In genomic region chr9:41890273-41891141, GRCm38 (mm10) we compare ENCODE assay signal across 8 mouse cellular contexts.
DNase-seq lines count a peak whose midpoint lies in the region; ATAC-seq and TF ChIP-seq lines count a peak whose summit lies in the region.

No protein-coding gene starts in this region.

- peak; percentile 21; the same call in 1 of the 2 replicates for TF ChIP-seq CTCF in heart, adult 2 months (IDR thresholded peaks at IDR 0.05)

- H3K4me3 ChIP-seq in brown adipose tissue, adult 24 weeks (ENCODE audit: insufficient read depth, low read depth, low read length) = peak overlapping the region; percentile 50
- peak overlapping the region; percentile 34 for H3K4me3 ChIP-seq in embryonic facial prominence, embryonic 13.5 days
- peak overlapping the region; percentile 62 for H3K4me3 ChIP-seq in heart, adult 2 months
- H3K4me3 ChIP-seq in kidney, embryonic 14.5 days (ENCODE audit: low read length) = peak overlapping the region; percentile 9
- H3K4me3 ChIP-seq in limb, embryonic 11.5 days (ENCODE audit: low read depth, low read length) = peak overlapping the region; percentile 26
- peak overlapping the region; percentile 28 for H3K4me3 ChIP-seq in midbrain, embryonic 13.5 days (replicated peaks)
- peak overlapping the region; percentile 43 for H3K4me3 ChIP-seq in stomach, embryonic 16.5 days (replicated peaks; ENCODE audit: low read length)

- no peaks in the 10 kb centered on the region for H3K36me3 ChIP-seq in embryonic facial prominence, embryonic 13.5 days
- H3K36me3 ChIP-seq in heart, adult 2 months (ENCODE audit: control insufficient read depth, insufficient read depth, low read length) = no peaks in the 10 kb centered on the region
- H3K36me3 ChIP-seq in kidney, embryonic 14.5 days (ENCODE audit: control insufficient read depth, insufficient read depth, low read length) = no peaks in the 10 kb centered on the region
- no peaks in the 10 kb centered on the region for H3K36me3 ChIP-seq in limb, embryonic 11.5 days (ENCODE audit: control insufficient read depth, insufficient read depth, low read length)
- H3K36me3 ChIP-seq in midbrain, embryonic 13.5 days = no peaks in the 10 kb centered on the region
- no peaks in the 10 kb centered on the region for H3K36me3 ChIP-seq in stomach, embryonic 16.5 days (ENCODE audit: control insufficient read depth, insufficient read depth, low read length)

- no peaks in the 10 kb centered on the region for H3K79me2 ChIP-seq in heart, adult 2 months (replicated peaks; ENCODE audit: control insufficient read depth, insufficient read depth, low read length)

- peak; percentile 90 for ATAC-seq in embryonic facial prominence, embryonic 13.5 days (ENCODE audit: insufficient number of reproducible peaks, insufficient read depth, low FRiP score, low TSS enrichment, low read depth)
- peak; percentile 95 for ATAC-seq in kidney, embryonic 14.5 days (ENCODE audit: low FRiP score, low TSS enrichment)
- ATAC-seq in limb, embryonic 11.5 days (ENCODE audit: insufficient number of reproducible peaks, low FRiP score, low TSS enrichment, low read depth) = peak; percentile 96
- peak; percentile 98 for ATAC-seq in midbrain, embryonic 13.5 days
- peak; percentile 90 for ATAC-seq in stomach, embryonic 16.5 days (ENCODE audit: insufficient read depth, low FRiP score)
- no peak for ATAC-seq in inflammation-experienced regulatory T-cells, adult 6 months

- TF ChIP-seq EP300 in heart, adult 2 months (IDR thresholded peaks at IDR 0.05; ENCODE audit: insufficient read depth, low read depth, low read length) = 0 out of 2 replicates have a peak, but pooled peaks have one; percentile 8

- peak overlapping the region; percentile 63 for H3K4me2 ChIP-seq in embryonic facial prominence, embryonic 13.5 days
- peak overlapping the region; percentile 29 for H3K4me2 ChIP-seq in kidney, embryonic 14.5 days (replicated peaks; ENCODE audit: low read depth, low read length)
- peak overlapping the region; percentile 61 for H3K4me2 ChIP-seq in limb, embryonic 11.5 days (ENCODE audit: low read depth, severe bottlenecking)
- peak overlapping the region; percentile 53 for H3K4me2 ChIP-seq in midbrain, embryonic 13.5 days (replicated peaks)
- peak overlapping the region; percentile 77 for H3K4me2 ChIP-seq in stomach, embryonic 16.5 days (ENCODE audit: low read depth, low read length)

- peak overlapping the region; percentile 71 for H3K9ac ChIP-seq in embryonic facial prominence, embryonic 13.5 days
- peak overlapping the region; percentile 71 for H3K9ac ChIP-seq in heart, adult 2 months (ENCODE audit: low read depth, low read length)
- H3K9ac ChIP-seq in kidney, embryonic 14.5 days (ENCODE audit: low read depth, low read length) = peak overlapping the region; percentile 19
- peak overlapping the region; percentile 67 for H3K9ac ChIP-seq in limb, embryonic 11.5 days (ENCODE audit: low read length)
- peak overlapping the region; percentile 59 for H3K9ac ChIP-seq in midbrain, embryonic 13.5 days (replicated peaks)
- H3K9ac ChIP-seq in stomach, embryonic 16.5 days (ENCODE audit: low read length) = peak overlapping the region; percentile 73

- no peaks in the 10 kb centered on the region for H3K9me3 ChIP-seq in embryonic facial prominence, embryonic 13.5 days
- no peaks in the 10 kb centered on the region for H3K9me3 ChIP-seq in kidney, embryonic 14.5 days (ENCODE audit: control insufficient read depth, low read length)
- H3K9me3 ChIP-seq in limb, embryonic 11.5 days (ENCODE audit: control insufficient read depth, low read length) = no peaks in the 10 kb centered on the region; the same call in 1 of the 2 replicates
- no peaks in the 10 kb centered on the region for H3K9me3 ChIP-seq in midbrain, embryonic 13.5 days
- H3K9me3 ChIP-seq in stomach, embryonic 16.5 days (replicated peaks; ENCODE audit: control insufficient read depth, low read length) = no peaks in the 10 kb centered on the region

- DNase-seq in heart, adult 2 months = peak; percentile 77 to 80
- DNase-seq in limb, embryonic 11.5 days (ENCODE audit: low spot score) = peak; percentile 93

- no peak overlapping the region for H3K27ac ChIP-seq in brown adipose tissue, adult 24 weeks (replicated peaks; ENCODE audit: low read depth, low read length)
- H3K27ac ChIP-seq in embryonic facial prominence, embryonic 13.5 days = peak overlapping the region; percentile 98
- peak overlapping the region; percentile 68 for H3K27ac ChIP-seq in heart, adult 2 months
- peak overlapping the region; percentile 83 for H3K27ac ChIP-seq in kidney, embryonic 14.5 days (ENCODE audit: low read depth, low read length)
- peak overlapping the region; percentile 98 for H3K27ac ChIP-seq in limb, embryonic 11.5 days (replicated peaks; ENCODE audit: low read depth, low read length)
- peak overlapping the region; percentile 97 for H3K27ac ChIP-seq in midbrain, embryonic 13.5 days
- H3K27ac ChIP-seq in stomach, embryonic 16.5 days (ENCODE audit: low read length) = peak overlapping the region; percentile 96

- peak; percentile 63 for TF ChIP-seq POLR2A in heart, adult 2 months (IDR thresholded peaks at IDR 0.05; ENCODE audit: insufficient read depth, low read depth, low read length)

- intact Hi-C loops in heart, adult 2 months (cut with DNase I) = loop anchor here (2.0 kb wide), 1 partner anchor 60 kb away; no protein-coding TSS in a partner anchor

- no peaks in the 10 kb centered on the region for H3K4me1 ChIP-seq in brown adipose tissue, adult 24 weeks (ENCODE audit: control insufficient read depth, insufficient read depth, insufficient read length, low read length)
- peaks cover 42% of the 10 kb centered on the region for H3K4me1 ChIP-seq in embryonic facial prominence, embryonic 13.5 days
- H3K4me1 ChIP-seq in heart, adult 2 months (ENCODE audit: control insufficient read depth, insufficient read depth, low read length) = peaks cover 1% of the 10 kb centered on the region; the same call in 1 of the 2 replicates
- H3K4me1 ChIP-seq in kidney, embryonic 14.5 days (ENCODE audit: control insufficient read depth, insufficient read depth, low read length) = peaks cover 13% of the 10 kb centered on the region; the same call in 1 of the 2 replicates
- peaks cover 18% of the 10 kb centered on the region for H3K4me1 ChIP-seq in limb, embryonic 11.5 days (ENCODE audit: control insufficient read depth, insufficient read depth, low read length)
- H3K4me1 ChIP-seq in midbrain, embryonic 13.5 days (replicated peaks) = peaks cover 33% of the 10 kb centered on the region
- peaks cover 25% of the 10 kb centered on the region for H3K4me1 ChIP-seq in stomach, embryonic 16.5 days (ENCODE audit: control insufficient read depth, insufficient read depth, low read length)

- H3K27me3 ChIP-seq in embryonic facial prominence, embryonic 13.5 days = no peaks in the 10 kb centered on the region
- no peaks in the 10 kb centered on the region for H3K27me3 ChIP-seq in heart, adult 2 months (ENCODE audit: control insufficient read depth, insufficient read depth, low read length)
- no peaks in the 10 kb centered on the region for H3K27me3 ChIP-seq in kidney, embryonic 14.5 days (ENCODE audit: control insufficient read depth, insufficient read depth, low read length)
- H3K27me3 ChIP-seq in limb, embryonic 11.5 days (ENCODE audit: control insufficient read depth, insufficient read depth, low read length) = no peaks in the 10 kb centered on the region
- no peaks in the 10 kb centered on the region for H3K27me3 ChIP-seq in midbrain, embryonic 13.5 days
- no peaks in the 10 kb centered on the region for H3K27me3 ChIP-seq in stomach, embryonic 16.5 days (ENCODE audit: control insufficient read depth, insufficient read depth, low read length)

- WGBS in embryonic facial prominence, embryonic 13.5 days = 2% methylated on average over 42 of the region's 42 CpGs
- 2% methylated on average over 42 of the region's 42 CpGs for WGBS in heart, adult 2 months
- 2% methylated on average over 38 of the region's 42 CpGs for WGBS in kidney, embryonic 14.5 days
- 2% methylated on average over 42 of the region's 42 CpGs for WGBS in limb, embryonic 11.5 days
- WGBS in midbrain, embryonic 13.5 days = 1% methylated on average over 42 of the region's 42 CpGs
- WGBS in stomach, embryonic 16.5 days = 2% methylated on average over 42 of the region's 42 CpGs

Comparison
In these comparisons a context has a peak if more than half of its experiments do, and no peak if none do; other contexts are left out.
1. H3K4me3 ChIP-seq: peak in every context shown above with its lines; median percentile 62 in heart, adult 2 months; 50 in brown adipose tissue, adult 24 weeks; 43 in stomach, embryonic 16.5 days; 34 in embryonic facial prominence, embryonic 13.5 days; 28 in midbrain, embryonic 13.5 days; 26 in limb, embryonic 11.5 days; 9 in kidney, embryonic 14.5 days.
2. H3K9ac ChIP-seq: peak in every context shown above with its lines; median percentile 73 in stomach, embryonic 16.5 days; 71 in embryonic facial prominence, embryonic 13.5 days; 71 in heart, adult 2 months; 67 in limb, embryonic 11.5 days; 59 in midbrain, embryonic 13.5 days; 19 in kidney, embryonic 14.5 days.